Mouse (Mus musculus) layer of hippocampus, postnatal 10 days (tissue): ENCODE measurements around the gene Pdcd4. TPM values are rescaled to one million over a fixed set of nuclear protein-coding genes. Genes with fewer than 3 reads are reported as not detected.
A peak's percentile ranks its signal among the peaks of the same experiment; 100 is the strongest.

Source experiments
- DNase-seq, 2 experiments: peaks; one replicate each; pipeline ENCODE4 v3.0.0; 2021; ENCODE audit warnings: low spot score in 2 of 2
- total RNA-seq, 2 experiments: library from RNA; stranded (reverse); gene quantifications; 2 replicates each; pipeline ENCODE4 v1.2.3; 2021

Pdcd4 gene
- total RNA-seq, 2 experiments from 2014 or later: 110 to 118 TPM

- no peak for DNase-seq
Measured at GRCm38 (mm10) chr19:53870568-53870967, 21.5 kb upstream of the Pdcd4 start.

GRCm38 (mm10) chr19:53871502-53871901 is 20.5 kb upstream of the Pdcd4 start:
- DNase-seq: no peak

- no peak for DNase-seq
Measured at GRCm38 (mm10) chr19:53872994-53873713, 18.9 kb upstream of the Pdcd4 start.

GRCm38 (mm10) chr19:53875246-53875645 is 16.8 kb upstream of the Pdcd4 start:
- DNase-seq: no peak

- DNase-seq: no peak
Measured at GRCm38 (mm10) chr19:53877779-53878178, 14.3 kb upstream of the Pdcd4 start.

GRCm38 (mm10) chr19:53880460-53880859 is 11.6 kb upstream of the Pdcd4 start:
- DNase-seq: no peak

- no peak for DNase-seq
Measured at GRCm38 (mm10) chr19:53881786-53882185, 10.2 kb upstream of the Pdcd4 start.

GRCm38 (mm10) chr19:53885450-53885849 is 6.6 kb upstream of the Pdcd4 start:
- no peak for DNase-seq

- DNase-seq: no peak
Measured at GRCm38 (mm10) chr19:53886576-53887370, 5.3 kb upstream of the Pdcd4 start.

- DNase-seq: no peak
Measured at GRCm38 (mm10) chr19:53887822-53888221, 4.2 kb upstream of the Pdcd4 start.

- no peak for DNase-seq
Measured at GRCm38 (mm10) chr19:53888331-53888730, 3.7 kb upstream of the Pdcd4 start.

GRCm38 (mm10) chr19:53889555-53889954 is 2.5 kb upstream of the Pdcd4 start:
- DNase-seq: no peak

- DNase-seq: no peak
Measured at GRCm38 (mm10) chr19:53890274-53890673, 1.8 kb upstream of the Pdcd4 start.

- no peak for DNase-seq
Measured at GRCm38 (mm10) chr19:53890781-53891251, 1.2 kb upstream of the Pdcd4 start.

- DNase-seq: no peak
Measured at GRCm38 (mm10) chr19:53891569-53891968, 462 bp upstream of the Pdcd4 start.

- DNase-seq: no peak
Measured at GRCm38 (mm10) chr19:53892838-53893359, 868 bp downstream of the Pdcd4 start.

- peak in 1 of 2 experiments; percentile 42 for DNase-seq
Measured at GRCm38 (mm10) chr19:53893711-53894171, 1.7 kb downstream of the Pdcd4 start.

- DNase-seq: no peak
Measured at GRCm38 (mm10) chr19:53894538-53895121, 2.6 kb downstream of the Pdcd4 start.

GRCm38 (mm10) chr19:53898046-53898445 is 6.0 kb downstream of the Pdcd4 start:
- DNase-seq: no peak

- DNase-seq: no peak
Measured at GRCm38 (mm10) chr19:53898498-53898897, 6.5 kb downstream of the Pdcd4 start.
